Mouse (Mus musculus): ENCODE data around the gene Gm11627. TPM values are rescaled to one million over a fixed set of nuclear protein-coding genes. Genes with fewer than 3 reads are reported as not detected.
"Not testable (repeated sequence)": the region's sequence is repeated elsewhere in the genome, so short reads cannot be mapped to it uniquely, and the experiment has no call there.

Gene Gm11627
- 0.44 and 0.60 TPM in 2 replicates for total RNA-seq (2021)
- long read RNA-seq, experiment 1 = 0 reads
- long read RNA-seq, experiment 2 = 0 reads

- DNase-seq = no peak
These were observed at the start of gene Gm11627 for GRCm38 (mm10) chr11:102579165-102580033. Gene Gm11627, minus strand, starts transcription at chr11:102579461.

GRCm38 (mm10) chr11:102628529-102628928 is 49.3 kb upstream of the Gm11627 start:
- DNase-seq = no peak

- DNase-seq = no peak
These were observed 48.1 kb upstream of the Gm11627 start for GRCm38 (mm10) chr11:102627171-102627931.

DNA sequence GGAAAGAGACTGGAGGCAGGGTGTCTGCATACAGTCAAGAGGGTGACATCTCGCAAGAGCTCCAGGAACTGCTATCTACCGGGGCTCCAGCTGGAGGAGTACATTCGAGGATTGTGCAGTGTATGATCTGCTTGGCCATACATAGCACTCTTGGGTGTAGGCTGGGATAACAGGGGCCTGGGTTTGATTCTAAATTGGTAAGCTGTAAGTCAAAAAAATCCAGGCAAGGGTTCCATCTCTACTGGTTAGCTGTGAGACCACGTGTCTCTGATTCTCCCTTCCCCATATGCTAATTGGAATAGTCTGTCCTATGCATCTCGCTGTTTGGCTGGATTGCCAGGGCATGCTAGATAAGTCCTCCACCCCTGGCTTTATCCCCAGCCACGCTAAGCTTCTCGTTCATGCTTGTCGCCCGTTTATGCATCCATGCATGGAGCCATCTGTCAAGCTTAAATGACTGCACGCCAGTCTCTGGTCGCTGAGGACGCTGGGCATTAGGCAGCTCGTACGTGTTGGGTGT is 45.7 kb upstream of the Gm11627 start:
- DNase-seq = no peak

GRCm38 (mm10) chr11:102623876-102624789 is 44.9 kb upstream of the Gm11627 start:
- no peak for DNase-seq

DNA sequence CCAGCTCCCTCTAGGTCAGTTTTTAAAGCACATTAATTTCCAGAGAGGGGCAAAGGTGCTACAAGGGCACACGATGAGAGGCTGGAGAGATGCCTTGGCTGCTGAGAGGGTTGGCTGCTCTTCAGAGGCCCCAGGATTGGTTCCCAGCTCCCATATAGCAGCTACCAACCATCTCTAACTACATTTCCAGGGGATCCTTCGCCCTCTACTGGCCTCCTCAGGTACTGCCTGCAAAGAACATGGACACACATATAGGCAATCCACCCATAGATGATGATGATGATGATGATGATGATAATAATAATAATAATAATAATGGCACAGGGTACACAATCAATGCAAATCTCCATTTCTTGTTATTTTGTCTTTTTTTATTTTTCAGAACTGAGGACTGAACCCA is 40.2 kb upstream of the Gm11627 start:
- DNase-seq = no peak

DNA sequence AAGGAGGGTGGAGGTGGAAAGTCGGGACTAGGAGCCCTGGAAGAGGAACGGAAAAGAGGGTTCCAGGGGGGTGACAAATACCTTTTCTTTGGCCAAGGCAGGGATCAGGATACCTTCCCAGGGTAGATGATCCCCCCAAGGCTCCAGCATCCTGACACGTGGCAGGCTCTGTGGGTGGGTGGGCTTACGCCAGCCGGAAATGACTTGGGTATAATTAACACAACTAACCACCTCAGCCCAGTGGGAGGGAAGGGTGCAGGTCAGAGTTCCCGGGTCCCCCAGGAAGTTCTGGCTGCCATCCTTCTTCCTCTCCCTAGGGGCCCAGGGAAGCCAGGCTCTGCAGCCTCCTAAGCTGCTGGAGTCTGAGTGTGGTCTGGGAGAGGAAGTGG is 32.0 kb upstream of the Gm11627 start:
- no peak for DNase-seq

- no peak for DNase-seq
These were observed 31.5 kb upstream of the Gm11627 start for GRCm38 (mm10) chr11:102610675-102611316.

DNA sequence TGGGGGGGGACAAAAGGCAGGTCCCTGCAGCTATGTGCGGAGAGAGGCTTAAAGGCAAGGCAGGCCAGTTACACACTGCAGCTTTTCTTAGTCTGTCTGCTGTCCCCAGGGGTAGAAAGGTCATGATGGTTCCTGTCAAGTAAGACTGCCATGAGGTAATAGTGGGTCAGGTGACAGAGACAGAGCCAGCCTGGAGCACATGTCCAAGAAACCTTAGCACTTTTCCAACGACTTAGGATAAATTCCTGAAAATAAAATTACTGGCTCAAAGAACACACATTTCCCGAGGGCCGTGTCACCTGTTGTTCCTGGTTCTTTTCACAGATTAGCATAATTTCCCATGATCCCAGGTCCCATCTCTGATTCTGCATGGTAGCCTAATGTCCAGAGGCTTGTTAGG is 31.0 kb upstream of the Gm11627 start:
- DNase-seq = no peak

DNA sequence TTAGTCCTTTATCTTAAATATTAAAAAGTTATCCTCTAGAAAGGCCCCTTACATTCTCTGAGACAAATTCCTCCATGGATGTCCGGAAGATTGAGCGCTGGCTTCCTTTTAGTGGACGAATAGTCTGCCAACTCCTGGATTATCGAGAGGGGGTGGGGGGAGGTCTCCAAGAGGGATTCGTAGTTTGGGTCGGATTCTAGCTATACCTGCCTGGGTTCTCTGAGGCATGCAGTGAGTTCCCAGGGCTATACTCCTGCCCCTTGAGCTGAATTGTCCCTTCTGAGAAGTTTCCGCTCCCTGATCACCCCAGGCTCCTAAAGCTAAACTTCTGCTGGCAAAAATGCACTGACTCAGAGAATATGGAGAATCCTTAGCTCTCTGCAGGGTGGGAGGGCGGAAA is 30.2 kb upstream of the Gm11627 start:
- DNase-seq = no peak

- DNase-seq = no peak
These were observed 29.4 kb upstream of the Gm11627 start for GRCm38 (mm10) chr11:102608691-102609090.

DNA sequence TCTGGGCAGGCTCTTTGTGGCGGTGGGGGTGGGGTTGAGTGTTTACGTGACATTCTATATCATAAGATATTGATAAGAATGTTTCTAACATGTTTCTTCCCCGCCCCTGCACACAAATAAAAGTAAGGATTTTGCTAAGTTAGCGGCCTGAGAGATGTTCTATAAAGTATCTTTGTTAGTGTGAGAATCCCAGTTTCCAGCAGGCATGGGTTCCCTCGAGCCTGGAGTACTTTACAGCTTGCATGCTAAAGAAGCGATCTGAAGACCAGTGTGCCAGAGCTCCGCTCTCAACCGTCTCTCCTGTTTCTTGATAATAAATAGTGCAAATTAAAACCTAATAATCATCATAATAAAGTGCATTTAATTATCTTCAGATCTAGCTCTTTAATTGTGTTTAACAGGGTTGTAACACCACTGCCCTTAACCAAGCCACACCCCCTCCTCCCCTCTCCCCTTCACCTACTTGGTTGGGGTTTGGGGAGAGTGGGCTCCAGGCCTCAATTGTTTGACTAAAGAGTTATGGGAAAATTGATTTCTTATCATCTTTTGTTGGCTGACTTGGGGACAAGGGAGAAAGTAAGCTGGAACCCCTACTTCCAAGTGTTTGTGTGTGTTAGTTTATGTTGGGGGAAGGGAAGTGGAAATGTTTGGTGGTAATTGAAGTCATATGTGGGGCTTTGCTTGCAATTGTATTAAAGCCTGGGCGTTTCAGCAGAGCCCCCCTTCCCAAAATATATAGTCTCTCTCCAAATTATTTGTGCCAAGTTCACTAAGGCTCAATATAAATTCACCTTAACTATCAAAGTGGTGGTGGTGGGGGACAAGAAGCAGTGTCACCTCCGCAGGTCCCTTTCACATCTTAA is 28.7 kb upstream of the Gm11627 start:
- no peak for DNase-seq

- DNase-seq = not testable (repeated sequence)
These were observed 27.9 kb upstream of the Gm11627 start for GRCm38 (mm10) chr11:102607201-102607600.

DNA sequence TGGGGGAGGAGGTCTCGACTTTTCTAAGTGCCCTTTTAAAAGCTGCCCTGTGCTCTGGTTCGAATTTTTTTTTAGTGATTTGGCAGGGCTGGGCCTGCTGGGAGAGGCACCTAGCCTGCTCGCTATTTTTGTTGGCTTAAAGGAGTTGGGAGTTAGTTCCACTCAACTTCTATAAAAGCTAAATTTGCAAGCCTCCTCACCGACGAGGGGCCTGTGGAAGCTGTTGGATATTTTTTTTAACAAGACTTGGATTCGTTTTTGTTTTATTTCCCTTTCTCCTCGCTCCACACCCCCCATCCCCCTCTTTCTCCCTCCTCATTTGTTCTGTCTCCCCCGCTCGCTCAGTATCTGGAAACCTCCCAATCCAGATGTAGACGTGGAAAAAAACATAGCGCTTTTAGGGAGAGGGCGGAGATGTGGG is 27.5 kb upstream of the Gm11627 start:
- no peak for DNase-seq

DNA sequence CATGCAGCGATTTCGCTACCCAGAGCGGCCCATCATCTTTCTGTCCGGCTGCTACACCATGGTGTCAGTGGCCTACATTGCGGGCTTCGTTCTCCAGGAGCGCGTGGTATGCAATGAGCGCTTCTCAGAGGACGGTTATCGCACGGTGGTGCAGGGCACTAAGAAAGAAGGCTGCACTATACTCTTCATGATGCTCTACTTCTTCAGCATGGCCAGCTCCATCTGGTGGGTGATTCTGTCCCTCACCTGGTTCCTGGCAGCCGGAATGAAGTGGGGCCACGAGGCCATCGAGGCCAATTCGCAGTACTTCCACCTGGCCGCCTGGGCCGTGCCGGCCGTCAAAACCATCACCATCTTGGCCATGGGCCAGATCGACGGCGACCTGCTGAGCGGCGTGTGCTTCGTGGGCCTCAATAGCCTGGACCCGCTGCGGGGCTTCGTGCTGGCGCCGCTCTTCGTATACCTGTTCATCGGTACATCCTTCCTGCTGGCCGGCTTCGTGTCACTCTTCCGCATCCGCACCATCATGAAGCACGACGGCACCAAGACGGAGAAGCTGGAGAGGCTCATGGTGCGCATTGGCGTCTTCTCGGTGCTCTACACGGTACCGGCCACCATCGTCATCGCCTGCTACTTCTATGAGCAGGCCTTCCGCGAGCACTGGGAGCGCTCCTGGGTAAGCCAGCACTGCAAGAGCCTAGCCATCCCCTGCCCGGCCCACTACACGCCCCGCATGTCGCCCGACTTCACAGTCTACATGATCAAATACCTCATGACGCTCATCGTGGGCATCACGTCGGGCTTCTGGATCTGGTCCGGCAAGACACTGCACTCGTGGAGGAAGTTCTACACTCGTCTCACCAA is 26.5 kb upstream of the Gm11627 start:
- DNase-seq = no peak

- peak; percentile 57 for DNase-seq
These were observed 25.7 kb upstream of the Gm11627 start for GRCm38 (mm10) chr11:102604777-102605552.

GRCm38 (mm10) chr11:102604010-102604584 is 24.8 kb upstream of the Gm11627 start, which contains the start of gene Fzd2:
Gene Fzd2, plus strand, starts transcription at chr11:102604396.
- DNase-seq = peak; percentile 91

GRCm38 (mm10) chr11:102603496-102603850 is 24.2 kb upstream of the Gm11627 start:
- DNase-seq = peak; percentile 70

All from adrenal gland, postnatal 14 days (tissue).